Mouse (Mus musculus) forelimb bud, embryonic 11.5 days (tissue): Measurements from ENCODE around the gene Unc5a.

ENCODE experiments used
- DNase-seq: peaks from one replicate; pipeline ENCODE4 v3.0.0-alpha.2; 2012; ENCODE audit warnings: low read depth, low spot score

Unc5a gene

GRCm38 (mm10) chr13:54955695-54956471 lies 6.7 kb downstream of the Unc5a start:
- no peak for DNase-seq

DNA sequence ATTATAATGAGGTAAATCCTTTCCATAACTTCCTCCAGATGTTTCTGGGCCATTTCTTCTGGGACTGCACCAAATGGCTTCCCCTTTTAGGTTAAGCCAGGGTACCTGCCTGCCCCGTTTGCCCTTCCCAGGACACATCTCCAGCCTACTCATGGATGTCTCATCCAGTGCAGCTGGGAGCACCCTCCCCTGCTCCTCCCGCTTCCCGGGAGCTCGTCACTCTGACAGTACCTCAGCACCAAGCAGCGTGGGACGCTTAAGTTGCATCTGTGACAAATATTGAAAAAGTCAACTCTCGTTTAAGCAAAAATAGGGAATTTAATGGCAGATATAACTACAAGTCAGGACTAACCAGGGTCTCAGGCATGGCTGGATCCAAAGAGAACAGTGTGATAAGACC lies 8.1 kb downstream of the Unc5a start:
- DNase-seq: no peak

DNA sequence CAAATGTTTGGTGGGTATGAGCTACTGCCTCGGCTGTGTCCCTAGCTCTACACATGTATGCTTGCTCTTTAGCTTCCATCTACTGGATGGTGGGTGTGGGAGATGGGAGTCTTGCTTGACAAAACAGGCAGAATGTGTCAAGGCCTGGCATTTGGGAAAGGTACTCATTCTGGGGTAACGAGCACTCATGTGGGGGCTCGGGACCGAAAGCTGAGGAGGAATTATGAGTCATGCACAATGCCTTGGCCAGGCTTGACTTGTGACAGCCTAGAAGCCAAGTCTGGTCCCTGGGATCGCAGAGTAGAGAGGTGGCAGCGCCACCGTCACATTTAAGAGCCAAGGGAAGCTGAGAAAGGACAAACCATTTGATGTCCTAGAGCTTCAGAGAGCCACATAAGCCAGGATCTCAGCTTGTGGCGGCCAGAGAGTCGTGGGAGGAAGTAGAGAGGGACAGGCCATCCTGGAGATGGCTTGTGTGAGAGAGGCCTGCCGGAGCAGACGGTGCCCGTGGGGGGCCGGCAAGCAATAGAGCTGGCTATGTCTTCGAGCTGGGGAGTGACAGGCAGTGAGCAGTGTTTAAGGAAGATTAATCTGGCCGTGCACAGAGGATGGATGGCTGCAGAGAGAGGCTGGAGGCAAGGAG lies 10.0 kb downstream of the Unc5a start:
- no peak for DNase-seq

- no peak for DNase-seq
Observed at GRCm38 (mm10) chr13:54959842-54960241, 10.6 kb downstream of the Unc5a start.

DNA sequence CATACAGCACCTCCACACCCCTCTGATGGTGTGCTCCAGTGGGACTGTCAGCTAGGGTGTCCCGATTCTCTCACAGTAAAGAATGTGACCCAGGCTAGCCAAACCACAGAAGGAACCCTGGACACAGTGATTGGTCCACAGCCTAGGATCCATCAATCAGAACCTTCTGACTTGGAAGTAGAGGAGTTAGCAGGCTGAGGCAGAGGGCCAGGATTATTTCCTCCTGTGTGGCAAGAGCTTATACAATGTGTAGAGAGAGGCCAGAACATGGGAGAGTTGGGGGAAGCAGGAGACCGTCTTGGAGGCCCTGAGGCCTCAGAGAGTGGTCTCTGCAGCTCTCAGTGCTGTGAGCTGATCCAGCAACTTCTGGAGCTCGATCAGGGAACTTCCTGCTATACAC lies 11.3 kb downstream of the Unc5a start:
- no peak for DNase-seq

- DNase-seq: no peak
Observed at GRCm38 (mm10) chr13:54965256-54965655, 16.0 kb downstream of the Unc5a start.

GRCm38 (mm10) chr13:54967501-54967900 lies 18.3 kb downstream of the Unc5a start:
- DNase-seq: no peak

DNA sequence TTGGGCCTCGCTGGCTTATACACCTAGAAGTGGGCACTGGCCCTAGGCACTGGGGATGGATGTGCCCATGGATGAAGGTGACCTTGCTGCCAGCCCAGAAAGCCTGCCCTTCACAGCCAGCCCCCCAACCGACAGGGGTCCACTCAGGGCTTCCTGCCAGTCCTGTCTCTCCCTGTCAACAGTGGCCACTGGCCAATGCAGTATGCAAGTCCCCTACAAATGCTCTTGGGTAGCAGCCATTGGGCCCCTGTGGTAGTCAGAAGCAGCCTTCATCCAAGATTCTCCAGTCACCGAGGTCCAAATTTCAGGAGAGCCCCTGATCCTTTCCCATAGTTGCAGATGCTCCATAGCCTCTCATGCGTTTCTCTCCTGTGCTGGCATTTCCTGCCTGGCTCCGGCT lies 19.4 kb downstream of the Unc5a start:
- no peak for DNase-seq

DNA sequence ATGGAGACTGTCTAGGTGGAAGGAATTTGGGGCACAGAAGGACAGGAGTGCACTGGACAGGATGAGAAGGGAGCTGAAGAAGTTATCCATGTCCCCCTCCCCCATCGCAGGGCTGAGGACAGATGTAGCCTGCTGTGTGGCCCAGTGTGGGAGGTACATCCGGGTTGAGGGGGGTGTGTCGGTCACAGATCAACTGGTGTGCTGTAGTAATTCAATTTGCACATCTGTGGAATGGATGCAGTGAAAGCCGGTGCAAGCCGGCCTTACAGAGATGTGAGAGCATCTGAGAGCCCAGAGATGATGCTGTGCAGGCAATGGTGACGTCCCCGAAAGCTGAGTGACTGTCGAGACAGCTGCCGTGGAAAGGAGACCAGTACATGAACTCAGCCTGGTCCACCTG lies 20.3 kb downstream of the Unc5a start:
- no peak for DNase-seq

DNA sequence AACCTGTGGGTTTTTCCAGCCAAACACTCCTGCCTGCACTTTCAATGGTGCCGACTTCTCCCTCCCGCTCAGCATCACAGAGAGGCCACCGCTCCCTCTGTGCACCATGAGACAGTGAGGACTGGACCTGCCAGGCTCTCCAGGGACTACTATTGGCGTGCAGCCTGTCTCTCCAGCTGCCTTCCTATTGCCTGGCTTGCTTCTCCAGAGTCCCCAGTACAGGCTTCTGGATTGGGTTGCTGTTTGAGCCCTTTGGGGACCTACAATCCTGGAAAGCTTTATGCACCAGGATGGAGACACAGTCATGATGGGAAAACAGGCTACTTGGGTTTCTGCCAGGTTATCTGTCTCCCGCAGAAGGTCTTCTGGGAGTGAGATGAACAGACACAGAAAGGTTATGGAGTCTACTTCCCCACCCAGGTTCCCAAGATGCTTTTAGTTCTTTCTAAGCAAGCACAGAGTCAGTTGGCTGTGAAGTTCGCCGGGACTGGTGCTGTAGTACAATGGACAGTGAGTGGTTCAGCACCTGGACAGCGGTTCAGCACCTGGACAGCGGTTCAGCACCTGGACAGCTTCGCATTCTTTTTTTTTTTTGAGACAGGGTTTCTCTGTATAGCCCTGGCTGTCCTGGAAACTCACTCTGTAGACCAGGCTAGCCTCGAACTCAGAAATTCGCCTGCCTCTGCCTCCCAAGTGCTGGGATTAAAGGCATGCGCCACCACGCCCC lies 21.5 kb downstream of the Unc5a start:
- peak; percentile 76 for DNase-seq

GRCm38 (mm10) chr13:54975546-54975945 lies 26.3 kb downstream of the Unc5a start:
- DNase-seq: no peak

GRCm38 (mm10) chr13:54978804-54979203 lies 29.6 kb downstream of the Unc5a start:
- no peak for DNase-seq

DNA sequence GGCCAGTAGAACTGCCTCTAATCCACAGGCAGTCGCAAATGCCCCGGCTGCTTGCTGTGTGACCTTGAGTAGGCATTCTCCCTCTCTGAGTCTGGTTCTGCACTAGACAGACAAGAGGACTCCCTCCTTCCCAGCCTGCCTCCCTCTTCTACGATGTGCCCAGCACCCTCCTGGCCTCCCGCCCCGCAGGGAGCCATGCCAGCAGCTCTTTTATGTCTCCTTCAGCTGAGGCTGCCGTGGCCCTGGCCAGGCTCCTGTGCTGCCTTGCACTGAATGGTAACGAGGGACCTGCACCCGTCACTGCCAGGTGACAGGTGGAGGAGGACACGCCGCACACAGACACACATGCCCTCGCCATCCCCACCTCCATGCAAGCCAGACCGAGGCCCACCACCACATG lies 31.7 kb downstream of the Unc5a start:
- DNase-seq: no peak

- DNase-seq: no peak
Observed at GRCm38 (mm10) chr13:54983001-54983400, 33.8 kb downstream of the Unc5a start.

DNA sequence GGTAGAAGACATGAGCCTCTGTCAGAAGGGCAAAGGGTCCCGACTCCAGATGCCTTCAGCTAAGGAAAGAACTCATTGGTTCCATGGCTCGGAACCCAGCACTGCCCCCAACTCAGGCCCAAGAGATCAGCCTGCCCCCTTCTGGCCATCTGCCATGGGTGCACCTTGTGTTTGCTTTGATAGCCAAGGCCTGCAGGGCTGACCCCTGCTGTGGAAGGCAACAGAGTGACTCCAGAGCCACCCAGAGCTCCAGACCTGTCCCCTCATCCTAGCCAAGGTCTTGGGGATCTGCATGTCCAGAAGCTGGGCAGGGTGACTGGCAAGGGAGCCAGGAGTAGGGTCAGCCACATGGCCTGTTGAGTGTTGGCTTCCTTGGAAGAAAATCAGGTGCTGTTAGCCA lies 34.4 kb downstream of the Unc5a start:
- DNase-seq: no peak

DNA sequence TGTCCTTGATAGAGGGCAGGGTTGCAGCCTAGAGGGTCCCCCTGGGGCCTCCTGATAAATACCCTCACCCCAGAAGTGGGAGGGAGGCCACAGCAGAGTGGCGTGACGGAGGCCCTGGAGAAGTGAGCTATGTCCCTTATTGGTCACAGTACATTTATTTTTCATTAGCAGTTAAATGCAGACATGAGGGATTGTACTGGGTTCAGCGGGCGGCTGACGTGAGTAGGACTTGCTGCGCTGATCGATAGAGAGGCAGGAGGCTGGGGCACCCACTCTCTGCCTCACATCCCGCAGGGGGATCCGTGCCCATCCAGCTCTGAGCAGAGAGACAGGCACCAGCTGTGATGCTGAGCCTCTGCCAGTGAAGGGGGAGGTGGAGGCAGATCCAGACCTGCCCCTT lies 38.2 kb downstream of the Unc5a start:
- DNase-seq: no peak

GRCm38 (mm10) chr13:54988181-54988760 lies 39.1 kb downstream of the Unc5a start:
- no peak for DNase-seq

DNA sequence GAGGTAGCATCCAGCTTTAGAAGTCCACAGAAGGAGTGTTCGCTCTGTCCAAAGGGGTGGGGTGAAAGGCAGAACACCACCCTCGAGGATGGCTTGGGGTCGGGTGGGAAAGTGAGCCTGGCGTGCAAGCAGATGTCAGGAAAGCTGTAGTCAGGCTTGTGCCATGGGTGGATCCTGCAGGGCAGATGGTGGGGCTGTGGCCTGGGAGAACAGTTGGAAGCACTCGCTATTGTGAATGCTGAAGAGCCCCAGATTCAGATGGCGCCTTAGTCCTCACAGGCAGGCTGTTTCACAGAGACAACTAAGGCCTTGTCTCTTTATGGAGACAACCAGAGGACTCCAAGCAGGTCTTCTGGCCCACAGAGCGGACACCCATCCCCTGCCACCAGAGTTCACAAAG lies 43.0 kb downstream of the Unc5a start:
- DNase-seq: no peak

DNA sequence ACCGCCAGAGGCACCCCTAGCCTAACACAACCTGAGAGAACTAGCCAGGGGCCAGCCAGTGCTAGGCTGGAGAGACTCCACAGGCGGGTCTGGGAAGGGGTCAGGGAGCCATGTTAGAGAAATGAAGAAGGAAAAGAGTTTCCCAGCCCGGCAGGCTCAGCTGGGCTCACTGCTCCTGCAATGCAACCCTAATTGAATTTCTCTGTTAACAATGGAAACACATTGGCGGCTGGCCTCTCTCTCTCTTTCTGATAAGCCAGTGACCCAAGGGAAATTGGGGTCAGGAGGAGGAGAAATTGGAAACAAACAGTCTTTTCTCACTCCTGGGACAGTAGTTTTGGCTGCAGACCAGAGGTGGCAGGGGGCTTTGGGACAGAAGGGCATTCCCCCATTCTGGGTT lies 45.4 kb downstream of the Unc5a start:
- DNase-seq: no peak

GRCm38 (mm10) chr13:54995161-54995560 lies 46.0 kb downstream of the Unc5a start:
- no peak for DNase-seq

DNA sequence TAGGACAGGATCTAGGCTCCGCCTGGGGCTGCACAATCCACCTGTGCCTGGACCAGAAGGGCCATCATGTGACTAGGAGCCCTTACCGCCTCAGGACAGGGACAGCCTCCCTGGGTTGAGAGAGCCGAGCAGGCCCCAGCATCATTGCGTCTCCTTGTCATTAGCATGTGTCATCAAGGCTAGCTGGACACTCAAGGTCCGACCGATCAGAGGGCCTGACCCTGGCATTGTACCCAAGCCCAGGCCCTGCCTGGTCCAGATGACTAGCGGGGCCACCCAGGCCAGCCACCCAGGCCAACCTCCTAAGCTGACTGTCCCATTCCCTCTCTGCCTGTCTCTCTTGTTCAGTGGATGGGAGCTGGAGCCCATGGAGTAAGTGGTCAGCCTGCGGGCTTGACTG lies 48.4 kb downstream of the Unc5a start:
- no peak for DNase-seq

DNA sequence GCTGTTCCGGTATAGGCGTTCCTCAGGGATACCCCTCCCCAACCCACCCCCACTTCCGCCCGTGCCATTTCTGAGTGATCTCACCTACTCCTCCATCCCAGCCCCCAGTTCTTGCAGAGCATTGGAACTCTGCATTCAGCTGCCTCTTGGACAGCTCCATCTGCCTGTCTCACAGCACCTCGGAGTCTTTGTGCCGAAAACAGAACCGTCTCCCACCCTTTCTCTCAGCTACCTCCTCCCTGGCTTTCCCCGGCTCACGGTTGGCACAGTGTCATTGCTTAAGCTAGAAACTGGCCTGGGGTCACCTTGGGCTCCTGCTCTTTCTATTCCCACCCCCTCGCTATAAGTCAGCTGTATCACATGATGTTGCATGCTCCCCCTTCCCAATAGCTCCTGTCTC lies 51.2 kb downstream of the Unc5a start:
- DNase-seq: no peak
